Mouse (Mus musculus) adipose tissue, adult 10 weeks (tissue): Measurements from ENCODE around the gene Wap. TPM values are rescaled to one million over a fixed set of nuclear protein-coding genes. Genes with fewer than 3 reads are reported as not detected.

ENCODE experiments used
- polyA plus RNA-seq: library from polyadenylated mRNA; stranded (reverse); fragments of 350-450 nt; fragmentation: Illumina TruSeq; extraction: RNeasy Lipid Tissue Mini Kit (QIAGEN cat#74804); gene quantifications from one replicate; pipeline ENCODE4 v1.2.3, GENCODE M21; 2014; ENCODE audit warnings: low read depth, low replicate concordance

The Wap gene
- polyA plus RNA-seq = not detected

GRCm38 (mm10) chr11:6638537-6638936 is at the start of gene Wap:
Gene Wap, minus strand, starts transcription at chr11:6638637.

GRCm38 (mm10) chr11:6658271-6658670 is 19.8 kb upstream of the Wap start, which contains the start of gene Ramp3:
Gene Ramp3, plus strand, starts transcription at chr11:6658521.

GRCm38 (mm10) chr11:6625478-6626387 is 12.7 kb downstream of the Wap start, which contains the start of gene Tbrg4:
Gene Tbrg4, minus strand, starts transcription at chr11:6626067.

GRCm38 (mm10) chr11:6605491-6606399 is 32.7 kb downstream of the Wap start, which contains the start of gene Nacad:
Gene Nacad, minus strand, starts transcription at chr11:6606053.

Other genes with a start within 250 kb of the Wap start
- 44.5 TPM for gene Zmiz2, start 249.6 kb downstream of the Wap start, polyA plus RNA-seq
- gene Ppia, start 223.2 kb downstream of the Wap start, polyA plus RNA-seq = 1,766 TPM
- gene H2afv, start 194.2 kb downstream of the Wap start, polyA plus RNA-seq = 57.8 TPM
- 28.3 TPM for gene Purb, start 162.7 kb downstream of the Wap start, polyA plus RNA-seq
- 5.7 TPM for gene Myo1g, start 117.7 kb downstream of the Wap start, polyA plus RNA-seq
- gene Ccm2, start 91.8 kb downstream of the Wap start, polyA plus RNA-seq = 34.9 TPM
- 2.1 TPM for gene Nacad, start 32.6 kb downstream of the Wap start, polyA plus RNA-seq
- 23.7 TPM for gene Tbrg4, start 12.6 kb downstream of the Wap start, polyA plus RNA-seq
- gene Ramp3, start 19.9 kb upstream of the Wap start, polyA plus RNA-seq = 161 TPM
- gene Gm11983, start 199.0 kb upstream of the Wap start, polyA plus RNA-seq = not detected